Comparison of ENCODE assay signal across 7 mouse cellular contexts in genomic region chr11:59746614-59747013, GRCm38 (mm10). TPM values are rescaled to one million over a fixed set of nuclear protein-coding genes. Genes with fewer than 3 reads are reported as not detected.
DNase-seq lines count a peak whose midpoint lies in the region; ATAC-seq and TF ChIP-seq lines count a peak whose summit lies in the region.

No protein-coding gene starts in this region.

- no peak for ATAC-seq in kidney, embryonic 15.5 days (replicated peaks; ENCODE audit: low FRiP score)
- no peak for ATAC-seq in G1E (ENCODE audit: extremely low read depth, insufficient number of reproducible peaks, low FRiP score, poor library complexity, severe bottlenecking)

- peak; percentile 84 for TF ChIP-seq CTCF in kidney, adult 2 months (conservative IDR thresholded peaks at IDR 0.05; ENCODE audit: insufficient read depth, insufficient read length, low read depth, low read length)
- 0 out of 2 replicates have a peak, but pooled peaks have one; percentile 11 for TF ChIP-seq CTCF in G1E (IDR thresholded peaks at IDR 0.05; ENCODE audit: low read depth, low read length)

- TF ChIP-seq POLR2A in kidney, adult 2 months (IDR thresholded peaks at IDR 0.05; ENCODE audit: low read depth, low read length) = no peak

- no peaks in the 10 kb centered on the region for H3K9me3 ChIP-seq in kidney, embryonic 15.5 days (replicated peaks)
- H3K9me3 ChIP-seq in G1E (replicated peaks) = no peaks in the 10 kb centered on the region

- 77% methylated on average over 2 of the region's 2 CpGs for WGBS in kidney, adult 2 months
- 92% methylated on average over 2 of the region's 2 CpGs for WGBS in kidney, embryonic 15.5 days

- H3K4me2 ChIP-seq in kidney, embryonic 15.5 days = no peak overlapping the region

- H3K9ac ChIP-seq in kidney, embryonic 15.5 days = no peak overlapping the region

- peak; percentile 68 for DNase-seq in kidney, adult 2 months
- no peak for DNase-seq in G1E (ENCODE audit: low spot score)
- peak; percentile 72 for DNase-seq in adrenal gland, postnatal 14 days
- peak; percentile 73 for DNase-seq in heart, postnatal 4 days
- DNase-seq in lung, postnatal 25 days (ENCODE audit: low spot score) = peak; percentile 69
- DNase-seq in thymus, postnatal 4 days = peak; percentile 82

- H3K36me3 ChIP-seq in kidney, adult 2 months (ENCODE audit: control insufficient read depth, insufficient read depth, low read length) = peaks cover 1% of the 10 kb centered on the region
- H3K36me3 ChIP-seq in kidney, embryonic 15.5 days = peaks cover 88% of the 10 kb centered on the region
- H3K36me3 ChIP-seq in G1E (replicated peaks) = peaks cover 81% of the 10 kb centered on the region

- no peaks in the 10 kb centered on the region for H3K4me1 ChIP-seq in kidney, adult 2 months (ENCODE audit: control insufficient read depth, insufficient read depth, low read length)
- no peaks in the 10 kb centered on the region for H3K4me1 ChIP-seq in kidney, embryonic 15.5 days
- no peaks in the 10 kb centered on the region for H3K4me1 ChIP-seq in G1E (ENCODE audit: insufficient read depth, low read depth, low read length)

- no peaks in the 10 kb centered on the region for H3K27me3 ChIP-seq in kidney, adult 2 months (replicated peaks; ENCODE audit: control insufficient read depth, insufficient read depth, low read length)
- no peaks in the 10 kb centered on the region for H3K27me3 ChIP-seq in kidney, embryonic 15.5 days
- H3K27me3 ChIP-seq in G1E (ENCODE audit: insufficient read depth, low read length) = no peaks in the 10 kb centered on the region

- no peak overlapping the region for H3K27ac ChIP-seq in kidney, adult 2 months (ENCODE audit: insufficient read depth, low read depth, low read length)
- no peak overlapping the region for H3K27ac ChIP-seq in kidney, embryonic 15.5 days

- H3K4me3 ChIP-seq in kidney, adult 2 months (ENCODE audit: insufficient read depth, low read depth, low read length) = no peak overlapping the region
- no peak overlapping the region for H3K4me3 ChIP-seq in kidney, embryonic 15.5 days (replicated peaks)
- H3K4me3 ChIP-seq in G1E (ENCODE audit: low read depth, low read length) = no peak overlapping the region

RNA-seq across cellular contexts. Expression of gene Pld6, which starts 40.8 kb away (rescaled TPM):
- 2.6 and 3.8 TPM in 2 replicates for polyA plus RNA-seq in kidney, adult 2 months (2012; rRNA removed)
- polyA plus RNA-seq in kidney, embryonic 15.5 days (2015; fragmentation: Nextera tagmentation; extraction: Ambion mirVana) = 5.0 and 5.1 TPM in 2 replicates
- not detected in 2 replicates for total RNA-seq in G1E (2014; fragmentation: Nextera tagmentation)
- total RNA-seq in G1E (2017) = not detected in 2 replicates
- not detected in 2 replicates for polyA plus RNA-seq in G1E (2012)
- total RNA-seq in adrenal gland, postnatal 14 days (2021) = 5.0 and 5.4 TPM in 2 replicates
- 1 to 10 TPM; 1.9 to 2.2 TPM for total RNA-seq in heart, postnatal 4 days (2021)
